Mouse (Mus musculus): Measurements from ENCODE around the gene Abi2.

DNA sequence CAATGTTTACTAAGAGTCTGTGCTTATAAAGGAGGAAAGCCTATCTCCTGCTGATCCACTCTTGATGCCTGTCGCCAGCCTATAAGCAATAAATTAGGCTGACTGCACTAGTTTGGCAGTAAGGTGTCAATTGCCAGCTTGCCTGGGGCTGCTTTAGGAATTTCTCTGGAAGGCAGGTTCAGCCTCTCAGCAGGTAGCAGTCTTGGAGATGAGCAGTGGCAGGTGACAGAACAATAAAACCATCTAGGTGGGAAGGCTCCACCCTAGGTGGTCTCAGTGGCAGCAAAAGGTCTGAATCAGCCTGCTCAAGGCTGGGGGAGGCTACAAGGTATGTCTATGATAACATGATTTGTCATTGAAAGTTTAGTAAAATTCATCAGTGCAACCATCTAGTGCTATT lies 23.1 kb downstream of the Abi2 start:
- TF ChIP-seq CTCF (IDR thresholded peaks at IDR 0.05; ENCODE audit: borderline replicate concordance, extremely low read depth, insufficient read depth, insufficient read length) (no peak), POLR2A (IDR thresholded peaks at IDR 0.05; ENCODE audit: borderline replicate concordance, extremely low read depth, insufficient read depth, insufficient read length, poor library complexity, severe bottlenecking) (no peak)
